Mouse (Mus musculus) cerebellum, adult 2 months (tissue): Measurements from ENCODE around the gene Pdzd2.

ENCODE experiments used
- CTCF ChIP-seq: fragments of 200-500 bp; IDR thresholded peaks from 2 replicates; pipeline ENCODE4 v1.5.1; 2011; ENCODE audit warnings: low read depth, mild to moderate bottlenecking, control low read depth, low read length, moderate library complexity, borderline replicate concordance; ENCODE audit not compliant: insufficient read depth
- POLR2A ChIP-seq: fragments of 200-500 bp; IDR thresholded peaks from 2 replicates; pipeline ENCODE4 v1.6.1; 2011; ENCODE audit warnings: low read length, control low read depth, borderline replicate concordance; ENCODE audit not compliant: insufficient read depth

DNA sequence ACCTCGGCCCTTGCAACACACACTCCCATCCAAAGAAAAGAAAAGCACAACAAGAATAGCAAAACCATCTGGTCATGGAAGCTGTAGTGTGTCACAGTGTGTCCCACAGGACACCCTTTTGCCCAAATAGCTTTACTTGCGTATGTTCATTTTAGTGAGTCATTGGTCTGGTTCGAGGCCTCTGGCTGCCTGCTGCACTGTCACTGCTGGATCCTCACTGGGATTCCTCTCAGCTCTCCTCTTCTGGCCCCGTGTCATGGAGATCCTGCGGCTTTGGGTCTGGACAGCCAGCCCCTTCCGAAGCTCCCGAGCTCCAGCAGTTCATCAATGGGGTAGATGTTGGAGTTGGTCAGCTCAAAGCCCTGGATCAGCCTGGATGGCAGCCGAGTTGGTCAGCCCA, 421.3 kb downstream of the Pdzd2 start:
- no peak for TF ChIP-seq CTCF
- TF ChIP-seq POLR2A: no peak
